Mouse (Mus musculus): ENCODE data around the gene Gm49322. TPM values are rescaled to one million over a fixed set of nuclear protein-coding genes. Genes with fewer than 3 reads are reported as not detected.

Gm49322 gene
- polyA plus RNA-seq (2017; shearing (Covaris generic)): 9.3 TPM

GRCm38 (mm10) chr10:80605721-80606120, at the start of gene Gm49322:
Gene Gm49322 (plus strand): TSS chr10:80606021.

DNA sequence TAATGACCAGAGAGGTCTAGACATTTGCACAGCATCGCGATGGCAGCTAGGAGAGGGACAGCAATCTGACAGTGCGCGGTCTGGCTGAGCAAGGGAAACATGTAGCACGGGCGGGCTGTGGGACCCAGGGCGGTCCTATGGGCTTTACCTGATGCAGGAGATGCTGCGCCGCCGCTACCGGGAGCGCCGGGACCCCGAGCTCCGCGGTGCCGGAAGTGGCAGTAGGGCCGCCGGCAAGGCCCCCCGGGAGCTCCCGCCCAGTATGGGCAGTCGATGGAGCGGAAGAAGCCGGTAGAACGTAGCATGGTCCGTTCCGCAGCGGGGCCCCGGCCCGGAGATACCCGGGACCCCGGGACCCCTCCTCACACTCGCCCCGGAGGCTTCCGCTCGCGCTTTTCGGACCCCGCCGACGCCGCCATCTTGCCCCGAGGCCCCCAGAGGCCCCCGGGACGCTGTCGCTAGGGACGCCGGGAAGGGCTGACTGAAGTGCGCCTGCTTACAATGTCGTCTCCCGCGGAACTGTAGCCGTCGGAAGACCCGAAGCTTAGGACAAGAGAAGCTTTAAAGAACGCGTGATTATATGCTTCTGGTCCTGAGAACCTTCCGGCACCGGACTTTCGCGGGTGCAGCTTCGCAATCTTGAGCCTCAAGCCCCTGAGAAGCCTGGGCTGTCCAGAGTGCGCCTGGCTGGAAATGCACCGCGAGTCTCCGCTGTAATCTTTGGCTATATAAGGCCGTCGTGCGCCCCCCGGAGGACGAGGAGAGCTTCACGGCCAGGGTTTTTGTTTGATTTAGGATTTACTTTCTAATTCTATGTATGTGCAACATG, 44.5 kb upstream of the Gm49322 start, which contains the start of gene Rexo1:
Rexo1 (minus strand) TSS at position 445 of the 829 bp plus-strand sequence.

DNA sequence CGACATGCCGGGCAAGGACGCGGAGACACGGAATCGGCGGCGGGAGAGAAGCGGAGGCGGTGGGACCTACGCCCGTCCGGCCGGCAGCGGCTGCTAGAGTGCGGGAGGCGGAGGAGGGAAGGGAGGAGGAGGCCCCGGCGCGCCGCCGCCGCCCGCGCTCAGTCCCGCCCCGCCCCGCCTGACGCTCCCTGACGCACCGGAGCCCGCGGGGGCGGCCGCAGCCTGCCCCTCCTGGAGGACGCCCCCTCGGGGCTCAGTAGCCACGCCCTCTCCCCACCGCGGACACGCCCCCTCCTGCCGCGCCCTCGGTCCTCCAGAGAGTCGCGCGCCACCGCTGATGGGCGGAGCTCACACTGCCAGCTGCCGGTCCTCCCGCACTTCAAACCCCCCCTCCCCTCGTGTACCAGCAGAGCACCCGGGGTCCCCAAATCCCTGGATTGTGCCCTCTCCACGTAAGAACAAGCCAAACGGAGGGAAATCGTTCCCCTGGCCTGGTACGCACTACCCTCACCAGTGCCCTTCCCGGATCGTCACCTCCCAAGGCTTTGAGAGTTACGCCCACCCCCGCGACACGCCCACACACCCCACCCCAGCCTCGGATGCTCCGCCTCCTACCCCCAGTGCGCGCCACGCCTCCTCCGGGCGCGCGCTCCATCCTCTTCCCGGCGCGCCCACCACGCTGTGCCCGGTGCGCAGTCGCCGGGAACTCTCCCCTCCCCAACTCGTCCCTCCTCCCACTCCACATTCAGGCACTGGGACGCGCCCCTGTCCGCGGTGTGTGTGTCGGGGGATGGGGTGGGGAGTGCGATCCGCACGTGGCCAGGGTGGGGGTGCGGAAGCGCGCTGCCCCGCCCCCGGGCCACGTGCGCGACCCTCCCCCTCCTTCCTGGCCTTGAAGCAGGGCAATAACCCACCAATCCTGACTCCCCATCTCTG, 28.4 kb upstream of the Gm49322 start, which contains the start of gene Klf16:
Klf16 (minus strand) TSS at position 127 of the 936 bp plus-strand sequence.

GRCm38 (mm10) chr10:80589879-80590854, 15.7 kb upstream of the Gm49322 start, which contains the start of gene Abhd17a:
Gene Abhd17a (minus strand): TSS chr10:80590341.

DNA sequence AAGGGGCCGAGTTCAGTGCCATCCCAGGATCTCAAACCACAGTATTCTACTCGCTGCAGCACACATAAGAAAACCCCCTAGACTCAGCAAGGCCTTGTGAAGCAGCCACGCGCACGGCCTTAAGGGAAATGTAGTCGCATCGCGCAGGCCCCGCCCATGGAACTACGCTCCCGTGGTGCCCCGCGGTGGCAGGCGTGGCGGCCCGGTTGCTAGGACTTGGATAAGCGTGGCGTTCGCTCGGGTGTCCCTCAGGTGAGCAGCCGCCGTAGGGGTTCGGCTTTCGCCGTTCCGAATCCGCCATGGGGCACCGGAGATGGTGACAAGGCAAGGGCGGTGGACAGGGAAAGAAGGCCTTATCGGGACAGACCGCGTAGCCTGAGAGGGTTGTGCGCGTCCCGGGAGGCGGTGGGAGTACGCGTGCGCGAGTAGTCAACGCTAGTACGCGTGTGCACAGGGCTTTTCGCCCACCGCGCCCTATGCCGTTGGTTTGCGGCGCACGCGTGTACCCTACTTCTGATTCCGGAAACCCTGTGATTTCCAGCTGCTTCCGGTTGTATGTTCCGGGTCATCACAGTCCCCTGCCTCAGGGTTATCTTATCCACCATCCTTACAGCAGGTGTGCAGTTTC, 3.0 kb upstream of the Gm49322 start, which contains the start of the genes Scamp4 and Adat3:
Scamp4 (plus strand) TSS at position 175 of the 628 bp plus-strand sequence.
Adat3 (plus strand) TSS at position 183 of the 628 bp plus-strand sequence.

DNA sequence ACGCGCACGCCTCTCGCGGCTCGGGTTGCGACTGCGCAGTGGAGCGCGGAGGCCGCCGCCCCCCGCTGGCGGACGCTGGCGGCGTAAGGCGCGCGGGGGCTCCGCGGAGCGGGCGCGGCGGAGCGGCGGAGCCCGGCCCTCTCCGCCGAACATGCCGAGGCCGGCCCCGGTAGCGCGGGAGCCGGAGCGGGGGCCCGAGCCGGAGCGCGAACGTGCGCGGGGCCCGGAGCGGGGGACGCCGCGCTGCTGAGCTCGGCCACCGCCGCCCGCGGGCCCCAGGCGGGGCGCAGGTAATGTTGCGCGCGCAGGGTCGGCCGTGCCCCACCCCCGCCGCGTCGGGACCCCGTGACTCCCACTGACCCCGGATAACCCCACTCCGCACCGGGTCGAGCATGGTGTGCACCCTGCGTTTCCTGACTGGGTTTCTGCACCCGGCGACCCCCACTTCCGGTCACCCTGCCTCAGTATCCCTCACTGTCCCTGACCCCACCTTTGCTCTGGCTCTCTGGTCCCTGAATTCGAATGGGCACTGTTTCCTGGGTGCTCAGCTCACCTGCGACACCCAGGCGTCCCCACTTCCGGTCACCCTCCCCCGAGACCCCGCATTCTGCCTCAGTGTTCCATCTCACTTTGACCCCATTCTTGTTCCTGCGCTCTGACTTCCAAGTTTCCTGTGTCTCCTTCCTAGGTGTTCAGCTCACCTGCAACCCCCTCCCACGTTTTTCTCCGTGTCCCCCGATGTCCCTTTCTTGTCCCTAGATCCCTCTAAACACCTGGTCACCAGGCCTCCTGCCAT, 17.0 kb downstream of the Gm49322 start, which contains the start of gene Csnk1g2:
Csnk1g2 (plus strand) TSS at position 178 of the 796 bp plus-strand sequence.

GRCm38 (mm10) chr10:80656863-80657623, 51.2 kb downstream of the Gm49322 start, which contains the start of gene Btbd2:
Gene Btbd2 (minus strand): TSS chr10:80657071.

Other genes starting within 250 kb of the Gm49322 start
- not detected for gene Plk5, start 249.6 kb upstream of the Gm49322 start, polyA plus RNA-seq (2017; shearing (Covaris generic))
- 8.7 TPM for gene Mex3d, start 218.4 kb upstream of the Gm49322 start, polyA plus RNA-seq (2017; shearing (Covaris generic))
- gene Mbd3, start 206.5 kb upstream of the Gm49322 start, polyA plus RNA-seq (2017; shearing (Covaris generic)): 184 TPM
- gene Uqcr11, start 199.2 kb upstream of the Gm49322 start, polyA plus RNA-seq (2017; shearing (Covaris generic)): 234 TPM
- 132 TPM for gene Tcf3, start 172.4 kb upstream of the Gm49322 start, polyA plus RNA-seq (2017; shearing (Covaris generic))
- gene Onecut3, start 111.2 kb upstream of the Gm49322 start, polyA plus RNA-seq (2017; shearing (Covaris generic)): not detected
- 0.04 TPM for gene Atp8b3, start 66.9 kb upstream of the Gm49322 start, polyA plus RNA-seq (2017; shearing (Covaris generic))
- 62.2 TPM for gene Rexo1, start 44.5 kb upstream of the Gm49322 start, polyA plus RNA-seq (2017; shearing (Covaris generic))
- gene Klf16, start 28.7 kb upstream of the Gm49322 start, polyA plus RNA-seq (2017; shearing (Covaris generic)): 13.2 TPM
- 152 TPM for gene Abhd17a, start 15.7 kb upstream of the Gm49322 start, polyA plus RNA-seq (2017; shearing (Covaris generic))
- gene Scamp4, start 3.1 kb upstream of the Gm49322 start, polyA plus RNA-seq (2017; shearing (Covaris generic)): 115 TPM
- 5.7 TPM for gene Adat3, start 3.1 kb upstream of the Gm49322 start, polyA plus RNA-seq (2017; shearing (Covaris generic))
- 306 TPM for gene Csnk1g2, start 16.8 kb downstream of the Gm49322 start, polyA plus RNA-seq (2017; shearing (Covaris generic))
- 43.9 TPM for gene Btbd2, start 51.0 kb downstream of the Gm49322 start, polyA plus RNA-seq (2017; shearing (Covaris generic))
- gene Mknk2, start 72.1 kb downstream of the Gm49322 start, polyA plus RNA-seq (2017; shearing (Covaris generic)): 212 TPM
- 325 TPM for gene Mob3a, start 96.0 kb downstream of the Gm49322 start, polyA plus RNA-seq (2017; shearing (Covaris generic))
- 156 TPM for gene Izumo4, start 96.2 kb downstream of the Gm49322 start, polyA plus RNA-seq (2017; shearing (Covaris generic))
- 71.7 TPM for gene Ap3d1, start 136.2 kb downstream of the Gm49322 start, polyA plus RNA-seq (2017; shearing (Covaris generic))
- gene Dot1l, start 149.2 kb downstream of the Gm49322 start, polyA plus RNA-seq (2017; shearing (Covaris generic)): 17.6 TPM
- 74.2 TPM for gene Sf3a2, start 192.2 kb downstream of the Gm49322 start, polyA plus RNA-seq (2017; shearing (Covaris generic))
- 275 TPM for gene Plekhj1, start 192.6 kb downstream of the Gm49322 start, polyA plus RNA-seq (2017; shearing (Covaris generic))
- gene Amh, start 199.2 kb downstream of the Gm49322 start, polyA plus RNA-seq (2017; shearing (Covaris generic)): not detected
- gene Jsrp1, start 207.5 kb downstream of the Gm49322 start, polyA plus RNA-seq (2017; shearing (Covaris generic)): not detected
- gene Oaz1, start 220.6 kb downstream of the Gm49322 start, polyA plus RNA-seq (2017; shearing (Covaris generic)): 1,936 TPM
- gene Lingo3, start 238.0 kb downstream of the Gm49322 start, polyA plus RNA-seq (2017; shearing (Covaris generic)): not detected
- 181 TPM for gene Lsm7, start 249.2 kb downstream of the Gm49322 start, polyA plus RNA-seq (2017; shearing (Covaris generic))
- 28.4 TPM for gene Sppl2b, start 249.3 kb downstream of the Gm49322 start, polyA plus RNA-seq (2017; shearing (Covaris generic))